Mouse (Mus musculus) neural tube, postnatal 0 days (tissue): Measurements from ENCODE around the gene Slc6a15. TPM values are rescaled to one million over a fixed set of nuclear protein-coding genes. Genes with fewer than 3 reads are reported as not detected.

Experiments used
- polyA plus RNA-seq: library from polyadenylated mRNA; unstranded; fragments of >200 nt; fragmentation: Nextera tagmentation; extraction: Ambion mirVana; gene quantifications from 2 replicates; pipeline ENCODE4 v1.2.1, GENCODE M21; 2015

The Slc6a15 gene
- 57.9 and 62.1 TPM in 2 replicates for polyA plus RNA-seq

GRCm38 (mm10) chr10:103367371-103368295 lies at the start of gene Slc6a15:
TSS of gene Slc6a15 (plus strand) at chr10:103367783.

Other genes with a start within 250 kb of the Slc6a15 start
- gene Lrriq1, start 131.5 kb upstream of the Slc6a15 start, polyA plus RNA-seq: 2.7 and 2.9 TPM in 2 replicates